ENCODE assay signal across 8 mouse cellular contexts in the genomic region with DNA sequence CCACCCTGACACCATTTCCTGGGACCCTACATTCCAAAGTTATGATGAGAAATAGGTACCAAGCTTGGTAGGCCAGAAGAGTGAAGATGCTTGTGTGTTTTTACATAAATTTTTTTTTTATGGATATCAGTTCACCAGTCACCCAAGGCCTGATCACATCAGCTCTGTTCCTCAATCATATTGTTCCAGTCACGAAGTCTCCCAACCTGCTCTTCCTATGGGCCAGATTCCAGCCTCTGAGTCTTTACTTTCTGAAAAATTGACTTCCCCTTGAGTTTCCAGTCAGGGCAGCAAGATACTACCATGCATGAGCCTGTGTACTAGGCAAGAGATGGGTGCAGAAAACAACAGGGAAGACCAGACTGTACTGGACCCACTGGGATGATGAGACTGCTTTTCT. TPM values are rescaled to one million over a fixed set of nuclear protein-coding genes. Genes with fewer than 3 reads are reported as not detected.
DNase-seq lines count a peak whose midpoint lies in the region; ATAC-seq lines count a peak whose summit lies in the region.

A gene (minus strand): TSS at position 101 of the 400 bp plus-strand sequence.

- H3K27ac ChIP-seq in forebrain, embryonic 10.5 days: peak within 1 kb of the TSS; percentile 99; the same call in 1 of the 2 replicates
- H3K27ac ChIP-seq in limb, embryonic 15.5 days: peak within 1 kb of the TSS; percentile 3; the same call in 1 of the 2 replicates
- H3K27ac ChIP-seq in stomach, embryonic 15.5 days: peak within 1 kb of the TSS; percentile 46; the same call in 1 of the 2 replicates

- no peaks in the 10 kb centered on the region for H3K27me3 ChIP-seq in forebrain, embryonic 10.5 days (ENCODE audit: poor library complexity, severe bottlenecking)
- H3K27me3 ChIP-seq in limb, embryonic 15.5 days: no peaks in the 10 kb centered on the region
- no peaks in the 10 kb centered on the region for H3K27me3 ChIP-seq in stomach, embryonic 15.5 days (replicated peaks)

- no peak for DNase-seq in thymus, postnatal 0 days (ENCODE audit: low spot score)
- DNase-seq in thymus, postnatal 4 days: no peak
- DNase-seq in forebrain, embryonic 10.5 days (ENCODE audit: extremely low spot score, low spot score): no peak
- DNase-seq in heart, postnatal 4 days: no peak
- no peak for DNase-seq in B cell, adult 2 months
- DNase-seq in kidney, postnatal 14 days: no peak

- H3K4me1 ChIP-seq in forebrain, embryonic 10.5 days: peaks cover 32% of the 10 kb centered on the region
- peaks cover 25% of the 10 kb centered on the region for H3K4me1 ChIP-seq in limb, embryonic 15.5 days
- H3K4me1 ChIP-seq in stomach, embryonic 15.5 days: peaks cover 21% of the 10 kb centered on the region

- H3K4me3 ChIP-seq in forebrain, embryonic 10.5 days: peak within 1 kb of the TSS; percentile 81
- peak within 1 kb of the TSS; percentile 91 for H3K4me3 ChIP-seq in limb, embryonic 15.5 days
- H3K4me3 ChIP-seq in stomach, embryonic 15.5 days (replicated peaks): peak within 1 kb of the TSS; percentile 78

- peaks cover 24% of the 10 kb centered on the region for H3K36me3 ChIP-seq in forebrain, embryonic 10.5 days (replicated peaks)
- 0 out of 2 replicates have a peak, but pooled peaks cover 5% of the 10 kb centered on the region for H3K36me3 ChIP-seq in limb, embryonic 15.5 days
- H3K36me3 ChIP-seq in stomach, embryonic 15.5 days: 0 out of 2 replicates have a peak, but pooled peaks cover 3% of the 10 kb centered on the region

- ATAC-seq in limb, embryonic 15.5 days (ENCODE audit: insufficient number of reproducible peaks, low FRiP score, low TSS enrichment, low read depth): no peak
- no peak for ATAC-seq in stomach, embryonic 15.5 days (ENCODE audit: insufficient read depth, low FRiP score, low read depth)

- no peaks in the 10 kb centered on the region for H3K9me3 ChIP-seq in forebrain, embryonic 10.5 days
- H3K9me3 ChIP-seq in limb, embryonic 15.5 days: no peaks in the 10 kb centered on the region
- no peaks in the 10 kb centered on the region for H3K9me3 ChIP-seq in stomach, embryonic 15.5 days

- H3K9ac ChIP-seq in limb, embryonic 15.5 days: no peak within 1 kb of the TSS
- no peak within 1 kb of the TSS for H3K9ac ChIP-seq in stomach, embryonic 15.5 days

- H3K4me2 ChIP-seq in limb, embryonic 15.5 days: peak within 1 kb of the TSS; percentile 72
- H3K4me2 ChIP-seq in stomach, embryonic 15.5 days: peak within 1 kb of the TSS; percentile 59

- 87% methylated on average over 1 of the region's 1 CpGs for WGBS in forebrain, embryonic 10.5 days
- 94% methylated on average over 1 of the region's 1 CpGs for WGBS in limb, embryonic 15.5 days
- WGBS in stomach, embryonic 15.5 days: 89% methylated on average over 1 of the region's 1 CpGs

RNA-seq across cellular contexts. Expression of the gene that starts here (rescaled TPM):
- 317 and 345 TPM in 2 replicates for polyA plus RNA-seq in thymus, postnatal 0 days (2015; fragmentation: Nextera tagmentation; extraction: Ambion mirVana)
- 515 and 568 TPM in 2 replicates for polyA plus RNA-seq in forebrain, embryonic 10.5 days (2016; fragmentation: Nextera tagmentation; extraction: Ambion mirVana)
- 100 to 1,000 TPM; 154 to 180 TPM for total RNA-seq in heart, postnatal 4 days (2021)
- 274 and 281 TPM in 2 replicates for polyA plus RNA-seq in limb, embryonic 15.5 days (2015; fragmentation: Nextera tagmentation; extraction: Ambion mirVana)
- 248 and 307 TPM in 2 replicates for polyA plus RNA-seq in stomach, embryonic 15.5 days (2015; fragmentation: Nextera tagmentation; extraction: Ambion mirVana)

Comparison
In these comparisons a context has a peak if more than half of its experiments do, and no peak if none do; other contexts are left out.
1. H3K27ac ChIP-seq: peak in every context shown above with its lines; median percentile 99 in forebrain, embryonic 10.5 days; 46 in stomach, embryonic 15.5 days; 3 in limb, embryonic 15.5 days.